Mouse (Mus musculus): ENCODE measurements around the gene Slc38a9. TPM values are rescaled to one million over a fixed set of nuclear protein-coding genes. Genes with fewer than 3 reads are reported as not detected.

Gene Slc38a9
- total and polyA plus RNA-seq, 2 experiments from 2014 or later: 7.6 to 10.7 TPM

- H3K27me3 ChIP-seq (ENCODE audit: control insufficient read depth, insufficient read depth, low read length): no peaks in the 10 kb centered on the region
- H3K4me2 ChIP-seq (ENCODE audit: low read depth, low read length): no peak overlapping the region
- ATAC-seq (ENCODE audit: insufficient read depth, low read depth) (peak; percentile 22; the same call in 1 of the 2 replicates), DNase-seq (ENCODE audit: low spot score) (no peak)
- no peaks in the 10 kb centered on the region for H3K9me3 ChIP-seq (replicated peaks; ENCODE audit: control insufficient read depth, low read length)
- no peaks in the 10 kb centered on the region for H3K36me3 ChIP-seq (replicated peaks; ENCODE audit: control insufficient read depth, insufficient read depth, low read length)
- H3K4me1 ChIP-seq (ENCODE audit: control insufficient read depth, insufficient read depth): peaks cover 19% of the 10 kb centered on the region
- TF ChIP-seq CTCF (IDR thresholded peaks at IDR 0.05; ENCODE audit: low read depth): no peak
- TF ChIP-seq EP300 (IDR thresholded peaks at IDR 0.05; ENCODE audit: low read depth): 0 out of 2 replicates have a peak, but pooled peaks have one; percentile 55
- 0 out of 2 replicates have a peak overlapping the region, but pooled peaks have one; percentile 5 for H3K27ac ChIP-seq (ENCODE audit: low read depth)
- H3K4me3 ChIP-seq (ENCODE audit: low read depth, low read length): no peak overlapping the region
- whole genome bisulfite sequencing: 73% methylated on average over 9 of the region's 9 CpGs
- no peak overlapping the region for H3K9ac ChIP-seq (replicated peaks; ENCODE audit: low read depth, low read length)
These were observed 96.8 kb downstream of the Slc38a9 start for GRCm38 (mm10) chr13:112757395-112757794.

- Histone ChIP-seq H3K27me3 (ENCODE audit: control insufficient read depth, insufficient read depth, low read length) (no peaks in the 10 kb centered on the region), H3K4me2 (ENCODE audit: low read depth, low read length) (no peak overlapping the region), H3K27ac (ENCODE audit: low read depth) (peak overlapping the region; percentile 3; the same call in 1 of the 2 replicates), H3K9me3 (replicated peaks; ENCODE audit: control insufficient read depth, low read length) (no peaks in the 10 kb centered on the region), H3K4me1 (ENCODE audit: control insufficient read depth, insufficient read depth) (peaks cover 31% of the 10 kb centered on the region), H3K4me3 (ENCODE audit: low read depth, low read length) (no peak overlapping the region), H3K9ac (replicated peaks; ENCODE audit: low read depth, low read length) (no peak overlapping the region), H3K36me3 (replicated peaks; ENCODE audit: control insufficient read depth, insufficient read depth, low read length) (no peaks in the 10 kb centered on the region)
- DNase-seq (ENCODE audit: low spot score): no peak
- no peak for TF ChIP-seq CTCF (IDR thresholded peaks at IDR 0.05; ENCODE audit: low read depth)
- TF ChIP-seq EP300 (IDR thresholded peaks at IDR 0.05; ENCODE audit: low read depth): no peak
- no peak for ATAC-seq (ENCODE audit: insufficient read depth, low read depth)
- 86% methylated on average over 6 of the region's 6 CpGs for WGBS
These were observed 98.1 kb downstream of the Slc38a9 start for GRCm38 (mm10) chr13:112758546-112759090.

- H3K4me3 ChIP-seq (ENCODE audit: low read depth, low read length): no peak overlapping the region
- H3K9ac ChIP-seq (replicated peaks; ENCODE audit: low read depth, low read length): no peak overlapping the region
- no peak overlapping the region for H3K4me2 ChIP-seq (ENCODE audit: low read depth, low read length)
- no peaks in the 10 kb centered on the region for H3K9me3 ChIP-seq (replicated peaks; ENCODE audit: control insufficient read depth, low read length)
- H3K36me3 ChIP-seq (replicated peaks; ENCODE audit: control insufficient read depth, insufficient read depth, low read length): no peaks in the 10 kb centered on the region
- no peaks in the 10 kb centered on the region for H3K27me3 ChIP-seq (ENCODE audit: control insufficient read depth, insufficient read depth, low read length)
- WGBS: 78% methylated on average over 9 of the region's 9 CpGs
- H3K4me1 ChIP-seq (ENCODE audit: control insufficient read depth, insufficient read depth): peaks cover 38% of the 10 kb centered on the region
- no peak for ATAC-seq (ENCODE audit: insufficient read depth, low read depth)
- no peak overlapping the region for H3K27ac ChIP-seq (ENCODE audit: low read depth)
- no peak for TF ChIP-seq EP300 (IDR thresholded peaks at IDR 0.05; ENCODE audit: low read depth)
- TF ChIP-seq CTCF (IDR thresholded peaks at IDR 0.05; ENCODE audit: low read depth): no peak
- no peak for DNase-seq (ENCODE audit: low spot score)
These were observed 98.8 kb downstream of the Slc38a9 start for GRCm38 (mm10) chr13:112759364-112759763.

- ATAC-seq (ENCODE audit: insufficient read depth, low read depth) (no peak), DNase-seq (ENCODE audit: low spot score) (no peak)
- TF ChIP-seq CTCF (IDR thresholded peaks at IDR 0.05; ENCODE audit: low read depth) (no peak), EP300 (IDR thresholded peaks at IDR 0.05; ENCODE audit: low read depth) (no peak)
- H3K36me3 ChIP-seq (replicated peaks; ENCODE audit: control insufficient read depth, insufficient read depth, low read length): no peaks in the 10 kb centered on the region
- 60% methylated on average over 15 of the region's 15 CpGs for WGBS
- H3K4me2 ChIP-seq (ENCODE audit: low read depth, low read length): no peak overlapping the region
- no peaks in the 10 kb centered on the region for H3K9me3 ChIP-seq (replicated peaks; ENCODE audit: control insufficient read depth, low read length)
- H3K4me1 ChIP-seq (ENCODE audit: control insufficient read depth, insufficient read depth): peaks cover 44% of the 10 kb centered on the region
- H3K27ac ChIP-seq (ENCODE audit: low read depth): peak overlapping the region; percentile 61
- H3K27me3 ChIP-seq (ENCODE audit: control insufficient read depth, insufficient read depth, low read length): no peaks in the 10 kb centered on the region
- H3K9ac ChIP-seq (replicated peaks; ENCODE audit: low read depth, low read length): no peak overlapping the region
- H3K4me3 ChIP-seq (ENCODE audit: low read depth, low read length): no peak overlapping the region
These were observed 99.4 kb downstream of the Slc38a9 start for GRCm38 (mm10) chr13:112759777-112760537.

GRCm38 (mm10) chr13:112760538-112760881, 100.0 kb downstream of the Slc38a9 start:
- ATAC-seq (ENCODE audit: insufficient read depth, low read depth) (peak; percentile 13; the same call in 1 of the 2 replicates), DNase-seq (ENCODE audit: low spot score) (no peak)
- Histone ChIP-seq H3K36me3 (replicated peaks; ENCODE audit: control insufficient read depth, insufficient read depth, low read length) (no peaks in the 10 kb centered on the region), H3K4me1 (ENCODE audit: control insufficient read depth, insufficient read depth) (peaks cover 44% of the 10 kb centered on the region), H3K4me2 (ENCODE audit: low read depth, low read length) (no peak overlapping the region), H3K9ac (replicated peaks; ENCODE audit: low read depth, low read length) (no peak overlapping the region), H3K27ac (ENCODE audit: low read depth) (peak overlapping the region; percentile 61), H3K27me3 (ENCODE audit: control insufficient read depth, insufficient read depth, low read length) (no peaks in the 10 kb centered on the region), H3K9me3 (replicated peaks; ENCODE audit: control insufficient read depth, low read length) (no peaks in the 10 kb centered on the region), H3K4me3 (ENCODE audit: low read depth, low read length) (no peak overlapping the region)
- TF ChIP-seq EP300 (IDR thresholded peaks at IDR 0.05; ENCODE audit: low read depth) (no peak), CTCF (IDR thresholded peaks at IDR 0.05; ENCODE audit: low read depth) (no peak)
- WGBS: 4% methylated on average over 1 of the region's 1 CpGs
